Mouse (Mus musculus): Measurements from ENCODE around the gene Cldn3. TPM values are rescaled to one million over a fixed set of nuclear protein-coding genes. Genes with fewer than 3 reads are reported as not detected.

Gene Cldn3
- polyA plus RNA-seq, 1 experiment from 2014 or later, result 1.5 TPM

GRCm38 (mm10) chr5:135029007-135029854 lies 43.2 kb downstream of the Cldn3 start:
- no peak for ATAC-seq (replicated peaks; ENCODE audit: insufficient number of reproducible peaks, low FRiP score, low TSS enrichment)

GRCm38 (mm10) chr5:135032581-135032980 lies 46.6 kb downstream of the Cldn3 start:
- Histone ChIP-seq H3K9ac (ENCODE audit: low read depth, low read length) (no peak overlapping the region), H3K4me2 (no peak overlapping the region), H3K4me3 (ENCODE audit: low read depth, low read length) (no peak overlapping the region), H3K4me1 (ENCODE audit: control insufficient read depth, insufficient read depth, low read length) (peaks cover 12% of the 10 kb centered on the region), H3K9me3 (replicated peaks; ENCODE audit: control insufficient read depth, low read length) (no peaks in the 10 kb centered on the region), H3K36me3 (ENCODE audit: control insufficient read depth, insufficient read depth, low read length) (no peaks in the 10 kb centered on the region), H3K27me3 (ENCODE audit: control insufficient read depth, insufficient read depth, low read length) (no peaks in the 10 kb centered on the region), H3K27ac (ENCODE audit: low read depth, low read length) (no peak overlapping the region)
- no peak for ATAC-seq (replicated peaks; ENCODE audit: insufficient number of reproducible peaks, low FRiP score, low TSS enrichment)
- WGBS (ENCODE audit: insufficient replicate concordance), result 85% methylated on average over 5 of the region's 5 CpGs

More at GRCm38 (mm10) chr5:135029007-135029854, 43.2 kb downstream of the Cldn3 start:
- Histone ChIP-seq H3K4me2 (peak overlapping the region; percentile 43), H3K9ac (ENCODE audit: low read depth, low read length) (0 out of 2 replicates have a peak overlapping the region, but pooled peaks have one; percentile 36), H3K27ac (ENCODE audit: low read depth, low read length) (no peak overlapping the region; the same call in 1 of the 2 replicates), H3K36me3 (ENCODE audit: control insufficient read depth, insufficient read depth, low read length) (no peaks in the 10 kb centered on the region), H3K4me3 (ENCODE audit: low read depth, low read length) (no peak overlapping the region), H3K9me3 (replicated peaks; ENCODE audit: control insufficient read depth, low read length) (no peaks in the 10 kb centered on the region), H3K4me1 (ENCODE audit: control insufficient read depth, insufficient read depth, low read length) (peaks cover 21% of the 10 kb centered on the region), H3K27me3 (ENCODE audit: control insufficient read depth, insufficient read depth, low read length) (no peaks in the 10 kb centered on the region)
- 48% methylated on average over 18 of the region's 18 CpGs for WGBS (ENCODE audit: insufficient replicate concordance)

DNA sequence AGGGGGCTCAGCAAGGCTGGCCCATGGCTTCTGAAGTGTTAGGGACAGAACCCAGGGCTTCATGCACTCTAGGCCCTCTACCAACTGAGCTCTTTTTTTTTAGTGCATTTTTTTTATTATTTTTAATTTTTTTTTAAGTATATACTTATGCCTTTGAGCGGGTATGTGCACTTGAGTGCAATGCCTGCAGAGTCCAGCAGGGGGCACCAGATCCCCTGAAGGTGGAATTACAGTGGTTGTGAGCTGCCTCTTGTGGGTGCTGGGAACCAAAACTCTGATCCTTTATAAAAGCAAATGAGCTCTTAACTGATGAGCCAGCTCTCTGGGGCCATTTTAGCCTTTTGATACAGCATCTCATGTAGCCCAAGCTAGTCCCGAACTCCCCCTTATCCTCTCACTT lies 48.6 kb downstream of the Cldn3 start:
- H3K4me1 ChIP-seq (ENCODE audit: control insufficient read depth, insufficient read depth, low read length), result peaks cover 5% of the 10 kb centered on the region
- no peak overlapping the region for H3K27ac ChIP-seq (ENCODE audit: low read depth, low read length)
- no peak overlapping the region for H3K4me2 ChIP-seq
- H3K9ac ChIP-seq (ENCODE audit: low read depth, low read length), result no peak overlapping the region
- H3K9me3 ChIP-seq (replicated peaks; ENCODE audit: control insufficient read depth, low read length), result no peaks in the 10 kb centered on the region
- H3K4me3 ChIP-seq (ENCODE audit: low read depth, low read length), result no peak overlapping the region
- WGBS (ENCODE audit: insufficient replicate concordance), result 97% methylated on average over 2 of the region's 2 CpGs
- ATAC-seq (replicated peaks; ENCODE audit: insufficient number of reproducible peaks, low FRiP score, low TSS enrichment), result no peak
- H3K36me3 ChIP-seq (ENCODE audit: control insufficient read depth, insufficient read depth, low read length), result no peaks in the 10 kb centered on the region
- H3K27me3 ChIP-seq (ENCODE audit: control insufficient read depth, insufficient read depth, low read length), result no peaks in the 10 kb centered on the region

GRCm38 (mm10) chr5:135035608-135036359 lies 49.8 kb downstream of the Cldn3 start:
- H3K27ac ChIP-seq (ENCODE audit: low read depth, low read length), result no peak overlapping the region
- H3K4me1 ChIP-seq (ENCODE audit: control insufficient read depth, insufficient read depth, low read length), result peaks cover 17% of the 10 kb centered on the region
- no peak for ATAC-seq (replicated peaks; ENCODE audit: insufficient number of reproducible peaks, low FRiP score, low TSS enrichment)
- H3K36me3 ChIP-seq (ENCODE audit: control insufficient read depth, insufficient read depth, low read length), result no peaks in the 10 kb centered on the region
- H3K27me3 ChIP-seq (ENCODE audit: control insufficient read depth, insufficient read depth, low read length), result no peaks in the 10 kb centered on the region
- no peak overlapping the region for H3K4me3 ChIP-seq (ENCODE audit: low read depth, low read length)
- 51% methylated on average over 18 of the region's 18 CpGs for WGBS (ENCODE audit: insufficient replicate concordance)
- no peaks in the 10 kb centered on the region for H3K9me3 ChIP-seq (replicated peaks; ENCODE audit: control insufficient read depth, low read length)
- no peak overlapping the region for H3K4me2 ChIP-seq
- no peak overlapping the region for H3K9ac ChIP-seq (ENCODE audit: low read depth, low read length)

Other genes with a start within 250 kb of the Cldn3 start
- 24.3 and 27.7 TPM in 2 replicates for gene Eln, start 238.9 kb upstream of the Cldn3 start, polyA plus RNA-seq (2014; fragmentation: Nextera tagmentation; extraction: Ambion mirVana)
- gene Tmem270, start 79.5 kb upstream of the Cldn3 start, polyA plus RNA-seq (2014; fragmentation: Nextera tagmentation; extraction: Ambion mirVana), result not detected in 2 replicates
- gene Cldn13, start 70.7 kb upstream of the Cldn3 start, polyA plus RNA-seq (2014; fragmentation: Nextera tagmentation; extraction: Ambion mirVana), result 15.0 and 17.1 TPM in 2 replicates
- 10.3 and 11.1 TPM in 2 replicates for gene Mettl27, start 53.8 kb upstream of the Cldn3 start, polyA plus RNA-seq (2014; fragmentation: Nextera tagmentation; extraction: Ambion mirVana)
- 1.4 and 1.7 TPM in 2 replicates for gene Cldn4, start 39.3 kb upstream of the Cldn3 start, polyA plus RNA-seq (2014; fragmentation: Nextera tagmentation; extraction: Ambion mirVana)
- 58.2 and 59.9 TPM in 2 replicates for gene Abhd11, start 22.9 kb downstream of the Cldn3 start, polyA plus RNA-seq (2014; fragmentation: Nextera tagmentation; extraction: Ambion mirVana)
- 10.4 and 13.4 TPM in 2 replicates for gene Stx1a, start 37.3 kb downstream of the Cldn3 start, polyA plus RNA-seq (2014; fragmentation: Nextera tagmentation; extraction: Ambion mirVana)
- gene Dnajc30, start 78.0 kb downstream of the Cldn3 start, polyA plus RNA-seq (2014; fragmentation: Nextera tagmentation; extraction: Ambion mirVana), result 29.2 and 30.9 TPM in 2 replicates
- 74.8 and 78.3 TPM in 2 replicates for gene Bud23, start 78.7 kb downstream of the Cldn3 start, polyA plus RNA-seq (2014; fragmentation: Nextera tagmentation; extraction: Ambion mirVana)
- 2.0 and 2.6 TPM in 2 replicates for gene Vps37d, start 92.1 kb downstream of the Cldn3 start, polyA plus RNA-seq (2014; fragmentation: Nextera tagmentation; extraction: Ambion mirVana)
- 0.54 and 1.2 TPM in 2 replicates for gene Mlxipl, start 103.7 kb downstream of the Cldn3 start, polyA plus RNA-seq (2014; fragmentation: Nextera tagmentation; extraction: Ambion mirVana)
- 20.0 and 21.3 TPM in 2 replicates for gene Tbl2, start 163.4 kb downstream of the Cldn3 start, polyA plus RNA-seq (2014; fragmentation: Nextera tagmentation; extraction: Ambion mirVana)
- 32.3 and 35.2 TPM in 2 replicates for gene Bcl7b, start 182.1 kb downstream of the Cldn3 start, polyA plus RNA-seq (2014; fragmentation: Nextera tagmentation; extraction: Ambion mirVana)
- gene Baz1b, start 201.1 kb downstream of the Cldn3 start, polyA plus RNA-seq (2014; fragmentation: Nextera tagmentation; extraction: Ambion mirVana), result 28.9 and 45.4 TPM in 2 replicates

Measured in heart, embryonic 11.5 days (tissue).